Mouse (Mus musculus): ENCODE data around the gene Stat6. TPM values are rescaled to one million over a fixed set of nuclear protein-coding genes. Genes with fewer than 3 reads are reported as not detected.

The Stat6 gene
- total and polyA plus RNA-seq, 2 experiments: 27.7 to 44.7 TPM

DNA sequence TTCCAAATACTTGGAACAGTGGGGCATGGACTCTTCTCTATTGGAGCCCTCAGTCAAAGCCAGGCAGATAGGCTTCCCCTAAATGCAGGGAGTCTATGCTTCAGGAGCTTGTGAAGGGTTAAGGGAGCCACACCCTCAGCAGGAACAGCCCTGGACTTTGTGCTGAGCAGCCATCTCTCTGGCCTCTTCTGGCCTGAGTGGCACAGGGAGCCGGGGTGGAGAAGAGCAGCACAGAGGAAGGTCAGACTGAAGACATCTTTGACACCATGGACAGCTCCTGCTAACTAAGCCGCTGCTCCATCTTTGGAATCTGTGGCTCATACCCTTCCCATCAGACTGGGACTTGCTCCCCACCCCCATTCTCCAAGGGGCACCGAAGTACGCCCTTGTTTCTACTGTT is 60.5 kb downstream of the Stat6 start:
- no peaks in the 10 kb centered on the region for H3K36me3 ChIP-seq (ENCODE audit: control insufficient read depth, insufficient read depth, low read length)
- H3K27ac ChIP-seq (replicated peaks; ENCODE audit: insufficient read depth, low read depth, low read length): no peak overlapping the region
- WGBS: 46% methylated on average over 4 of the region's 4 CpGs
- H3K27me3 ChIP-seq (ENCODE audit: control insufficient read depth, insufficient read depth, low read length): no peaks in the 10 kb centered on the region
- H3K4me1 ChIP-seq (ENCODE audit: control insufficient read depth, insufficient read depth, low read length): no peaks in the 10 kb centered on the region
- no peak overlapping the region for H3K9ac ChIP-seq (ENCODE audit: low read depth, low read length)
- TF ChIP-seq CTCF (IDR thresholded peaks at IDR 0.05; ENCODE audit: low read depth, low read length): no peak
- DNase-seq (ENCODE audit: extremely low read depth, low read depth, low spot score): no peak
- no peaks in the 10 kb centered on the region for H3K79me2 ChIP-seq (ENCODE audit: control insufficient read depth, insufficient read depth, low read length)
- H3K4me3 ChIP-seq (ENCODE audit: insufficient read depth, low read depth, low read length): no peak overlapping the region

DNA sequence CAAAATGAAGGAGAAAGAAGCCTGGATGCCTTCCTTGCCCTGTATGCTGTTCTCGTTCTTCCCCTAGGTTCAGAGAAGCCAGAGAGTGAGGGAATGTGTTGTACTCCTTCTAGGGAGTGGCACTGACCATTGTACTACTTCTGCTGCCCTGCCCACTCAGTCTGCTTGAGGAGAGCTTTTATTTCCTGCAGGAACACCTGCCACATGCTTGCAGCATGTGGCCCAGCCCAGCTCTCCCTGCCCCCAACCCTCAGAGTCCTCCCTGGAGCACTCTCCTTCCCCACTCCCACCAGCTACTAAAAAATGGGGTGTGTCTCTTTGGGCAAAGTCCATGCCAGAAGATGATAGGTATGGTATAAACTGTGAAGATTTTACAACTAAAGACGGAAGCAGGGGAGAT is 61.5 kb downstream of the Stat6 start:
- Histone ChIP-seq H3K27me3 (ENCODE audit: control insufficient read depth, insufficient read depth, low read length) (no peaks in the 10 kb centered on the region), H3K27ac (replicated peaks; ENCODE audit: insufficient read depth, low read depth, low read length) (no peak overlapping the region), H3K4me3 (ENCODE audit: insufficient read depth, low read depth, low read length) (no peak overlapping the region), H3K9ac (ENCODE audit: low read depth, low read length) (no peak overlapping the region), H3K4me1 (ENCODE audit: control insufficient read depth, insufficient read depth, low read length) (no peaks in the 10 kb centered on the region), H3K36me3 (ENCODE audit: control insufficient read depth, insufficient read depth, low read length) (no peaks in the 10 kb centered on the region), H3K79me2 (ENCODE audit: control insufficient read depth, insufficient read depth, low read length) (no peaks in the 10 kb centered on the region)
- TF ChIP-seq POLR2A (IDR thresholded peaks at IDR 0.05; ENCODE audit: extremely low read depth, insufficient read depth, low read length): no peak
- TF ChIP-seq CTCF (IDR thresholded peaks at IDR 0.05; ENCODE audit: low read depth, low read length): no peak
- 42% methylated on average over 2 of the region's 2 CpGs for WGBS
- DNase-seq (ENCODE audit: extremely low read depth, low read depth, low spot score): no peak

DNA sequence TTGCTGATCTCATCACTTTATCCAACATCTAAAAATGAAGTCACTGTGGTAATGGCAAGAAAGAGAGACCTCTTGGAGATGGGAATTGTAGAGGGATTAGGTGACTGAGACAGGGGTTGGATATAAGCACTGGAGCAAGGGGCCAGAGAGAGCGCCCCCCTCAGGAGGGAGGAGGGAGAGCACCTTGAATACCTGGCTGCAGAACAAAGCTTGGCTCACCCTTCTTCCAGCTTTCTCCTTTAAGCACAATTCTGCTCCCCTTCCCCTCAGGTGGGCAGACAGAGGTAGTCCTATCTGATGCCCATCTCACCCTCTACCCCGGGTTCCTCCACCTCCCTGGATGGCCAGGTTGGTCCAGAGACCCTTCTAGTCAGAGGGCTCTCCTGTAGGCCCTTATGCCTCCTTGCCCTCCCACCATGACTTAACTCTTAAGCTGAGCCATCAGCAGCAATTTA is 62.0 kb downstream of the Stat6 start, which contains the start of gene Myo1a:
TSS of gene Myo1a (plus strand) at position 405 of the 455 bp plus-strand sequence.
- H3K4me1 ChIP-seq (ENCODE audit: control insufficient read depth, insufficient read depth, low read length): no peaks in the 10 kb centered on the region
- H3K9ac ChIP-seq (ENCODE audit: low read depth, low read length): no peak within 1 kb of the TSS
- no peak within 1 kb of the TSS for H3K27ac ChIP-seq (replicated peaks; ENCODE audit: insufficient read depth, low read depth, low read length)
- no peaks in the 10 kb centered on the region for H3K79me2 ChIP-seq (ENCODE audit: control insufficient read depth, insufficient read depth, low read length)
- no peaks in the 10 kb centered on the region for H3K36me3 ChIP-seq (ENCODE audit: control insufficient read depth, insufficient read depth, low read length)
- 59% methylated on average over 2 of the region's 2 CpGs for WGBS
- no peak for DNase-seq (ENCODE audit: extremely low read depth, low read depth, low spot score)
- no peaks in the 10 kb centered on the region for H3K27me3 ChIP-seq (ENCODE audit: control insufficient read depth, insufficient read depth, low read length)
- TF ChIP-seq CTCF (IDR thresholded peaks at IDR 0.05; ENCODE audit: low read depth, low read length): 0 out of 2 replicates have a peak, but pooled peaks have one; percentile 4
- TF ChIP-seq POLR2A (IDR thresholded peaks at IDR 0.05; ENCODE audit: extremely low read depth, insufficient read depth, low read length): no peak
- H3K4me3 ChIP-seq (ENCODE audit: insufficient read depth, low read depth, low read length): no peak within 1 kb of the TSS

- Histone ChIP-seq H3K27me3 (ENCODE audit: control insufficient read depth, insufficient read depth, low read length) (no peaks in the 10 kb centered on the region), H3K79me2 (ENCODE audit: control insufficient read depth, insufficient read depth, low read length) (no peaks in the 10 kb centered on the region), H3K9ac (ENCODE audit: low read depth, low read length) (no peak overlapping the region), H3K27ac (replicated peaks; ENCODE audit: insufficient read depth, low read depth, low read length) (no peak overlapping the region), H3K36me3 (ENCODE audit: control insufficient read depth, insufficient read depth, low read length) (no peaks in the 10 kb centered on the region), H3K4me1 (ENCODE audit: control insufficient read depth, insufficient read depth, low read length) (no peaks in the 10 kb centered on the region), H3K4me3 (ENCODE audit: insufficient read depth, low read depth, low read length) (no peak overlapping the region)
- DNase-seq (ENCODE audit: extremely low read depth, low read depth, low spot score): no peak
- TF ChIP-seq POLR2A (IDR thresholded peaks at IDR 0.05; ENCODE audit: extremely low read depth, insufficient read depth, low read length) (no peak), CTCF (IDR thresholded peaks at IDR 0.05; ENCODE audit: low read depth, low read length) (no peak)
- WGBS: 88% methylated on average over 4 of the region's 4 CpGs
Observed at GRCm38 (mm10) chr10:127705783-127706182, 63.0 kb downstream of the Stat6 start.

DNA sequence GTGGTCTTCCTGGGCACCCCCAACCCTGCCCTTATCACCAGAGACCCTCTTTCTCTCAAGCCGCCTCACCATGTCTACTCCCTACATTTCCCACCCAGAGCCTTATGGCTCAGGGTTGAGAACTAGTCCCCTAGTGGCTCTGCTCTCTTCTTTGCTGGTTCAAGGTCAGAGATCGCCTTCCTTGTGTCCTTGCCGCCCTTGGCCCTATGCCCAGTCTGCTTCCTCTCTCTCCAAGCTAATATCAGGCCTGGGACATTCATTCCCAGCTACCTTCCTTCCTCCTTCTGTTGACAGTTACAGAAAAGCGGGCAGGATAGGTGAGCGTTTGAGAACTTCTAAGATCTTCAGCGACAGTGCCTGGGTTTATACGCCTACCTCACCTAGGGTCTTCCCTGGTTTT is 64.9 kb downstream of the Stat6 start:
- no peaks in the 10 kb centered on the region for H3K27me3 ChIP-seq (ENCODE audit: control insufficient read depth, insufficient read depth, low read length)

DNA sequence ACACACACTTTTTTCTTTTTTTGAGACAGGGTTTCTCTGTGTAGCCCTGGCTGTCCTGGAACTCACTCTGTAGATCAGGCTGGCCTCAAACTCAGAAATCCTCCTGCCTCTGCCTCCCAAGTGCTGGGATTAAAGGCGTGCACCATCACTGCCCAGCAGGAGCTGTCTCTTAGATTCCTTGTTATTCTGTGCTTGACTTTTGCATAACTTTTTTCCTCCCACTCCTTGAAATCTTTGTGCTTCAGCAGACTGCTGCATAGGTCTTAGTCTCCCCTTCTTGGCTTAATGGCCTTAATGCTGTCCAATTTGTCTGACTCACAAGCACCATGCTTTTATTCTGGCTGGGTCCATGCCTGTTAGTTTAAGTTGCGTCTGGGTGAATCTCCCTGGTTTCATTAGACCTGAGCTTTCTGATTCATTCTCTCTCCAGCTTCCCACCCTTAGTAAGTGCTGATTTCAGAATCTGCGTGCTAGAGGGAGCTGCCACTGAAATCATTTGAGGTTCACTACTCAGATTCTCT is 66.1 kb downstream of the Stat6 start:
- TF ChIP-seq POLR2A (IDR thresholded peaks at IDR 0.05; ENCODE audit: extremely low read depth, insufficient read depth, low read length) (no peak), CTCF (IDR thresholded peaks at IDR 0.05; ENCODE audit: low read depth, low read length) (no peak)
- WGBS: 94% methylated on average over 3 of the region's 3 CpGs
- no peak overlapping the region for H3K4me3 ChIP-seq (ENCODE audit: insufficient read depth, low read depth, low read length)
- no peak for DNase-seq (ENCODE audit: extremely low read depth, low read depth, low spot score)
- H3K27ac ChIP-seq (replicated peaks; ENCODE audit: insufficient read depth, low read depth, low read length): no peak overlapping the region
- H3K27me3 ChIP-seq (ENCODE audit: control insufficient read depth, insufficient read depth, low read length): no peaks in the 10 kb centered on the region
- no peaks in the 10 kb centered on the region for H3K79me2 ChIP-seq (ENCODE audit: control insufficient read depth, insufficient read depth, low read length)
- H3K36me3 ChIP-seq (ENCODE audit: control insufficient read depth, insufficient read depth, low read length): no peaks in the 10 kb centered on the region
- H3K9ac ChIP-seq (ENCODE audit: low read depth, low read length): no peak overlapping the region
- no peaks in the 10 kb centered on the region for H3K4me1 ChIP-seq (ENCODE audit: control insufficient read depth, insufficient read depth, low read length)

More for the DNA sequence above, 64.9 kb downstream of the Stat6 start:
- Histone ChIP-seq H3K79me2 (ENCODE audit: control insufficient read depth, insufficient read depth, low read length) (no peaks in the 10 kb centered on the region), H3K36me3 (ENCODE audit: control insufficient read depth, insufficient read depth, low read length) (no peaks in the 10 kb centered on the region), H3K4me1 (ENCODE audit: control insufficient read depth, insufficient read depth, low read length) (no peaks in the 10 kb centered on the region), H3K27ac (replicated peaks; ENCODE audit: insufficient read depth, low read depth, low read length) (no peak overlapping the region), H3K9ac (ENCODE audit: low read depth, low read length) (no peak overlapping the region), H3K4me3 (ENCODE audit: insufficient read depth, low read depth, low read length) (no peak overlapping the region)
- DNase-seq (ENCODE audit: extremely low read depth, low read depth, low spot score): peak; percentile 9
- WGBS: 66% methylated on average over 7 of the region's 7 CpGs
- TF ChIP-seq CTCF (IDR thresholded peaks at IDR 0.05; ENCODE audit: low read depth, low read length): no peak
- TF ChIP-seq POLR2A (IDR thresholded peaks at IDR 0.05; ENCODE audit: extremely low read depth, insufficient read depth, low read length): no peak
